Mouse (Mus musculus) lung, adult 2 months (tissue): ENCODE data around the gene Sept12.

ENCODE experiments used
- CTCF ChIP-seq: fragments of 200-500 bp; IDR thresholded peaks from 2 replicates; pipeline ENCODE4 v1.5.1; 2011; ENCODE audit warnings: mild to moderate bottlenecking, low read length, control low read depth; ENCODE audit not compliant: insufficient read depth
- POLR2A ChIP-seq: fragments of 200-500 bp; IDR thresholded peaks from 2 replicates; pipeline ENCODE4 v1.6.1; 2011; ENCODE audit warnings: low read depth, mild to moderate bottlenecking, control low read depth, low read length, borderline replicate concordance; ENCODE audit errors: extremely low read depth

GRCm38 (mm10) chr16:4964731-4965391 lies 32.8 kb downstream of the Sept12 start:
- TF ChIP-seq CTCF (no peak), POLR2A (no peak)
